Mouse (Mus musculus) left cerebral cortex, postnatal 14 days (tissue): ENCODE data around the gene Sprr1b. TPM values are rescaled to one million over a fixed set of nuclear protein-coding genes. Genes with fewer than 3 reads are reported as not detected.
A peak's percentile ranks its signal among the peaks of the same experiment; 100 is the strongest.
"Not testable (repeated sequence)": the region's sequence is repeated elsewhere in the genome, so short reads cannot be mapped to it uniquely, and the experiment has no call there.

Source experiments
- DNase-seq, 2 experiments: peaks; one replicate each; pipeline ENCODE4 v3.0.0; 2021 to 2022; ENCODE audit warnings: low spot score in 2 of 2, mixed read lengths in 1 of 2
- intact Hi-C: fragments of 180-260 bp; cut with DNase I; formaldehyde crosslinking; loops from one replicate; pipeline ENCODE4 v1.15.1; 2025
- long read RNA-seq, 2 experiments: library from polyadenylated mRNA; stranded (forward); transcript quantifications; one replicate each; pipeline ENCODE4 v2.0.0; 2021
- total RNA-seq, 2 experiments: library from RNA; stranded (reverse); gene quantifications; 2 replicates each; pipeline ENCODE4 v1.2.3; 2021

Sprr1b gene
- not detected for total RNA-seq
- long read RNA-seq, experiment 1, result 0 reads
- long read RNA-seq, experiment 2, result 0 reads

DNA sequence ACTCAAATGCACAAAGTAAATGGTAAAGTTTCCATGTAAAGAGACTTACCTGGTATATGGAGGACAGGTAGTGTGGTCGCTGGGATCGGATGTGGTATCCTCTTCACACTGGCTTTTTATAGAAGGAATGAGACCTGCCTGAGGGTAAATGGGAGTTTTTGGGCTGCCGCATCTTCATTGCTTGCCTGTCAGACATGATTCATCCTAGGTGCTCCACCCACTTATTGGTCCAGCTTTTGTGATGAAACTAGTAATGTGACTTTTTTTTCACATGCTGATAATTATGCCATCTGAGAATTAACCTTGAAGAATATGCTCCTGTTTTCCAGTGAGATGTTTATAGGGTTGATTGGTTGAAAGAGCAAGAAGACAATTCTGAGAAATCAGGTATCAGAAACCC lies at the start of gene Sprr1b:
Gene Sprr1b (minus strand): TSS at position 101 of the 400 bp plus-strand sequence.
- intact Hi-C loops, result no loop called here
- no peak for DNase-seq

DNA sequence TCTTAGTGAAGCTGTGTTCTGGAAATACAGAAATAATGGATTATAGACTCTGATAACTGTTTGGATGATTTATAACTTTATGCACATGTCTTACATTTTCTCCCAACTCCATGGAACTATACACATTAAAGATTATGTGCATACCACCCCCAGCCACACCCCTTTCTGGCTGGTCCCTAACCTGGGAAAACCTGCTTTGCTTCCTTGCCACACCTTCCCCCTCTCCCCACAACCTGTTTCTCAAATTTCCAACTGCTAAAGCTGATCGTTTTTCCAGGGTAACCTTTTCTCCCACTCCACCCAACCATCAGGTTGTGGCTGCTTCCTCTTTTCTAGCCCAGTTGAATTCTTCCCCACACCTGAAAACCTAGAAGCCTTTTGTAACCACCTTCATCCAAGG lies 47.7 kb upstream of the Sprr1b start:
- no peak for DNase-seq
- intact Hi-C loops, result no loop called here

DNA sequence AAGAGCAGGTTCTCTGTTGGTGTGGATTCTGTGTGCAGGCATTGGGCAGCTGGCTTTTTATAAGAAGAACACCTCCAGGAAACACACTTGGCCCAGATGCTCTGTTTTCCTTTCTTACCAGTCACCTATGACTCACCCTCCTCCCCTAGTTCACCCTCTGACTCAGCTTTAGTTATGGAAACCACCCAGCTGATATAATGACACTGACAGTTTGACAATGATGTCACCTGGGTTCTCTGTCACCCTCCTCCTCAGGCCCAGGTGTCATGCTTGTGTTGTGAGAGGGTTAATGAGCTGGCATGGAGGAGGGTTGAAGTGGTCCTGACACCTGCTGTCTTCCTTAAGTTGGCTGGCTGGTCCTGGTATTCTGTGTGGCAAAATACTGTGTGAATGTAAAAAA lies 47.3 kb upstream of the Sprr1b start, which contains the start of gene Sprr1a:
Gene Sprr1a (minus strand): TSS at position 33 of the 400 bp plus-strand sequence.
- intact Hi-C loops, result no loop called here
- DNase-seq, result no peak

DNA sequence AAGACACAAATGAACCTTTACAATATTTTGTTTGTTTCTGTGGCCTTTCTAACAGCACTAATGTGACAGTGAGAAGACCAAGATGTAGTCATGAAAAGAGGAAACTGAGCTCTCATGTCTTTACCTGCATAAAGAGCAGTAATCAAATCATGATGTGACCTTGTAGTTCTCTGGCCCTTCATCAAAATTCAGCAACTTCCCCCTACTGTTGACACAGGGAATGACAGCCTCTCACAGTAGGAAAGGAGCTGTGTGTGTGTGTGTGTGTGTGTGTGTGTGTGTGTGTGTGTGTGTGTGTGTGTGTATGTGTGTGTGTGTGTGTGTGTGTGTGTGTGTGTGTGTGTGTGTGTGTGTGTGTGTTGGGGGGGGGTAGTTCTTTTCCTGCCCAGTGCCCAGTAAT lies 42.7 kb upstream of the Sprr1b start:
- intact Hi-C loops, DNase-seq: not testable (repeated sequence)

DNA sequence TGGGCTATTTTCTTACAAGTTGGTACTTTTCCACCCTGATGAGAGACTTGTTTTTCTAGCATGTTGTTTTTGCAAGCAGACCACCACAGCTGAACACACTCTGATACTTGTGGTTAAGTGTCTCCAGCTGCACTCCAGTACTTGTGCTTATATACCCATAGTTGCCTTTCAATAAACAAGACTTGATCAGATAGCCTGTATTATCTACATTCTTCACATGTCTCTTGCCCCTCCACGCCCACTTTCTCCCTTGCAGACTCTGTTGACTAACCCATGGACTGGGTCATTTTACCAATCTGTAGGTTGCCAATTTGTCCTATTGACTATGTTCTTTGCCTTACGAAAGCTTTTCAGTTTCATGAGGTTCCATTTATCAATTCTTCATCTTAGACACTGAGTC lies 31.5 kb upstream of the Sprr1b start:
- intact Hi-C loops, result no loop called here
- DNase-seq, result no peak

DNA sequence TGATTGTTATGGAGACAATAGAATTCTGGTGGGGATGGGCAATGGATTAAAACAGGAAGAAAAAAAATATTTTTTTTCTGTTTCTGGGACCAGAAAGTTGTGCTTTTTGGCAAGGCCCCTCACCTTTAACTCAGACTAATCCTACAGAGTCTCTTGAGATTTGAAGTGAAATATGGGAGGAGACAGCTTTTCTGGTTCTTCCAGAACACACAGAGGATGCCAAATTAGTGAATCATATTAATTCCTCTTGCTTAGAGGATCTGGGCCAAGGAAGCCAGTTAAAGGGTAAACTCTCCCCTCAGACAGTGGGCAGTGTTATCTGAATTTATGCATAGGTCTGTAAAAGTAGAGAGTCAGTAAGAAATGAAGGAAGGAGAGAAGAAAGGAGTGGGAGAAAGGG lies 28.8 kb upstream of the Sprr1b start:
- intact Hi-C loops, result no loop called here
- no peak for DNase-seq

DNA sequence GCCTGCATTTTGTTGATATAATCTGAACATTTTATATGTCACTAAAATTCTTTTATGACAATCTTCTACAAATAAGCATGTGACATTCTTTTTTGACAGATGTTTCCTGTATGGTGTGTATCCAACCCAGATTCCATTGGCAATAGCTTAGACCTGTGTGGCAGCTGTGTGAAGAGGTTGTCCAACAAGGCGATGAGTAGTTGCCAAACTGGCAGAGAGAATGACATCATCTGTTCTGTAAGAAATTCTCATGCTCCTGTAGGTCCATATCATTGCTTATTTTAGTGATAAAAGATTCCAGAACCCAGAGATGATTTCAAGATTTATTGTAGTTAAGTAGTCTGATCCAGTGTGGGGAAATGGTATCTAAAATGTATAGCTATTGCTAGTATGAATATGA lies 28.0 kb upstream of the Sprr1b start:
- no peak for DNase-seq
- intact Hi-C loops, result no loop called here

DNA sequence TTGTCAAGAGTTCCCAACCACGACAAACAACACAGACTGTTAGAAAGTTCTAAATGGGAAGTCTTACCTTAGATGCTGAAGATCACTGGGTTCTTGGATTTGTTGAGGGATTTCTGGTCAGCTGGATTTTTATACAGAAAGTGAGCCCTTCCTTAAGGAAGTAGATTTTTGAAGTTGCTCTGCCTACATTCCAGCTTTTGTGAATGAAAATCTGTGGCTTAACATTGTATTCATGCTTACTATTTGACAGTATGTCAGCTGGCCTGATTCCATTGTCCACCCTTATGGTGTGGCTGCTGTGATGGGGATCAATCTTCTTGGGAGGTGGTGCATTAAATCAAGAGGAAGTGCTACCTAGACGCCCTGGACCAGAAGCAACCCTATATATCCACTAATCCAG lies 20.0 kb upstream of the Sprr1b start, which contains the start of gene Sprr3:
Gene Sprr3 (minus strand): TSS at position 101 of the 400 bp plus-strand sequence.
- intact Hi-C loops, result no loop called here
- DNase-seq, result no peak

DNA sequence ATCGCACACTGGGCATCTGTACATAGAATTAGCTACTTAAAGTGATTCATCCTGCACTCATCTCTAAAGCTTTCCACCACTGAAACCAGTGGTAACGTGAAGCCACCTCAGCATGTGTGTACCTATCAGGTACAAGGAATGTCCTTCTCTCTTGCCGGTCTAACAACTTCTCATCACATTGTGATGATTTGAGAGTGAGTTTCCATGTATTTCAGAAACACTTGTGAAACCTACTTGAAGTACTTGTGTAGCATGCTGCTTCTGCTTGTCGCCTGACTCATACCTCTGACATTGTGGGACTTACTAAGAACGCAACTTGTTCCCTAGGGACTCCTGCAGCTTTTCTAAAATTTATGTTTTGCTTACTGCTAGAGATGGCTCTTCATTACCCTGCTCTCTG lies 16.6 kb upstream of the Sprr1b start:
- DNase-seq, result no peak
- intact Hi-C loops, result no loop called here

DNA sequence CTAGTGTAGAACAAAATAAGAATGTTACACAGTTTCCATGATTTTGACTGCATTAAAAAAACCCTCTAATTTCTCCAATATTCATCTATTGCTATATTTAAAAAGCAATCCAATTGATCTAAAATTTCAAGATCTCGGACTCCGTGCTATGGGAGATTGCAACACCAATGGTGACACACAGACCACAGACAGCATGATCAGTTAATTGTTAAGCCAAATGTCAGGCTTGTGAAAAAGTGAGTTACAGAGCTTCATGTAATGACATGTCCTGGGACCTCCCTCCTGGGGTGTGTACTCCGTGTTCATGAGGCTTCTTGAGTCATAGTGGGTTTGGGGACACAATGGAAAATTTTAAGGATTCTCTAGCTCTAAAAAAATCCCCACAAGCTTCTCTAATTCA lies 1.6 kb upstream of the Sprr1b start:
- DNase-seq, result no peak
- intact Hi-C loops, result no loop called here

DNA sequence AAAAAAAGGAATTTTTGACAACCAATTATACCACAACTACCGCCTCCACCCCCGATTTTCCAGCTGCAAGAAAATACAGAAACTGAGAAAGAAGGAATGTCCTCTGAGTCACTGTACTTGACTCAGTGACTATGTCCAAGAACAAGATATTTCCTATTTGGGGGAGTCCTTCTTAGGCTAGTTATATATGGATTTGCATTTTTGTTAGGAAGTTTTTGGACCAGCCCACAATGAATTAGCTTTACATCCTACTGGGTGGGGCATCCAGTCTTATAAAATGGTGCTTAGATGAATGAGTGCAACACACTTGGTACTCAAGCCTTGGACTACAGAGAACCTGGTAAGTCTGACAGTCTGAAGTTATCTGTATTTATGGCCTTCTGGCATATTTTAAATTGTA lies 6.3 kb downstream of the Sprr1b start, which contains the start of gene Sprr2k:
Gene Sprr2k (plus strand): TSS at position 301 of the 400 bp plus-strand sequence.
- DNase-seq, result no peak
- intact Hi-C loops, result no loop called here

DNA sequence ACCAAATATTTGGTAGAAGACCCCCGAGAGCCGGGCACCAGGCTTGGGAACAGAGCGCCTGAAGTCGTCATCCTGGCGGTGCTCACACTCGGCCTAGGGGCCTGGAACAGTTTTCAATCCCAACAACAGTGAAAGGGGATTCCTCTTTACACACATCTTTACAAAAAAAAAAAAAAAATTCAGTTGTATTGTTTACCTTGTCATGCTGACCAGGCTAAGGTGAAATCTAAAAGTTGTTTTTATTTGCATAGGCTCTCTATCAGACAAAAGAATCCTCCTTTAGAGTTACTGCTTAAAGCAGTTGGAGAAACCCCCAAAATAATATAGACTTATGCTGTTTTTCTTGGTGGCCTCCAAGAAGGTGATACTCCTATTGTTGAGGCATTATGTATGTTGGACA lies 9.3 kb downstream of the Sprr1b start, which contains the start of gene Gm9774:
Gene Gm9774 (minus strand): TSS at position 101 of the 400 bp plus-strand sequence.
- DNase-seq, result no peak
- intact Hi-C loops, result no loop called here

DNA sequence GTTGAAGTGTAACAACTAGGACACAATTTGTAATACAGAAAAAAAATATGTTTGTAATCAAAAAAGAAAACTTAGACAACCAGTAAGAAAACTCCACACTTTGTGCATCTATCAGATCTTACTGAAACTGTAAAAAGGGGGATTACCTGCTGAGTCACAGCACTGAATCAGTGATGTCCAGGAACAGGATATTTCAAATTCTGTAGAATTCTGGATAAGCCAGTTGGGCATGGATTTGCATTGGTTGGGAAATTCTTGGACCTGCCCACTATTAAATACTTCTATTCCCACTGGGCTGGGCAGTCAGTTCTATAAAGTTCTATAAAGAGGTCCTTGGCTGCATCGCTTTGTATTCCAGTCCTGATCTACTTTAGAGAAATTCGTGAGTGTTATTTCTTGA lies 20.8 kb downstream of the Sprr1b start, which contains the start of gene Sprr2j-ps:
Gene Sprr2j-ps (plus strand): TSS at position 301 of the 400 bp plus-strand sequence.
- intact Hi-C loops, result no loop called here
- DNase-seq, result no peak

DNA sequence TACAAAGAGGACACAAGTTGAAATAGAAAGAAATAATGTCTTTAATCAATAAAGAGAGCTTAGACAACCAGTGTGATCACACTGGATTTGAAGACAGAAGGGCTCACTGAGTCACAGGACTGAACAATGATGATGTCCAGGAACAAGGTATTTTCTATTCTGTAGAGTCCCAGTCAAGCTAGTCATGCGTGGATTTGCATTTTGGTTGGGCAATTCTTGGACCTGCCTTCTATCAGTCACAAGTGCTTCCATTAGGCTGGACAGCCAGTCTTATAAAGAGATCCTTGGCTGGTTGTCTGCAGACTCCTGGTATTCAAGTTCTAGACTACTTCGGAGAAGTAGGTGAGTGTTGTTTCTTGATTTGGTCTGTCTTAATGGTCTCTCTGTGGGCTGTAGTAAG lies 30.9 kb downstream of the Sprr1b start, which contains the start of gene Sprr2i:
Gene Sprr2i (plus strand): TSS at position 301 of the 400 bp plus-strand sequence.
- DNase-seq, result no peak
- intact Hi-C loops, result no loop called here

DNA sequence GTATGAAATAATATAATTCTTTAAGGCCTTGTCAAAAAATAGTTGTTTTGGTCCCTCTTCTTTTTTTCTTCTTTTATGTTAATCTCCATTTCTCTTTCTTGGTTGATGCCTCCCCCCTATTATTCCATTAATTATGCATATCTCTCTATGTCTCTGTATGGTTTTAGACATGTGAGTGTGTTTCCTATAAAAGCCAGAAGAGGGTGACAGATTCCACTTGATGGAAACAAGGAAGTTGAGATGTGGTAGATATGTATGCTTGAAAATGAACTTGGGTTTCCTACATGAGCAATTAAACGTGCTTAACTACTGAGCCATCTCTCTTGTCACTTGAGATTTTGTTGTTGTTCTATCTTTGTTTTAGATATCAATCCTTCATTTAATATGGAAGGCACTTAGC lies 44.3 kb downstream of the Sprr1b start:
- DNase-seq, result peak; percentile 8 to 15
- intact Hi-C loops, result loop anchor here (5.0 to 10.0 kb wide), 3 partner anchors 118 to 242 kb away; partner anchors contain the start of gene 2210017I01Rik

Other genes with a start within 250 kb of the Sprr1b start
- not detected for gene Sprr2a1, start 223.0 kb downstream of the Sprr1b start, total RNA-seq
- not detected for gene Sprr2a2, start 222.9 kb downstream of the Sprr1b start, total RNA-seq
- gene Sprr2a3, start 153.4 kb downstream of the Sprr1b start, total RNA-seq, result not detected
- not detected for gene Sprr2b, start 122.2 kb downstream of the Sprr1b start, total RNA-seq
- not detected for gene Sprr2d, start 99.6 kb downstream of the Sprr1b start, total RNA-seq
- gene Sprr2e, start 86.6 kb downstream of the Sprr1b start, total RNA-seq, result not detected
- gene Sprr2f, start 73.6 kb downstream of the Sprr1b start, total RNA-seq, result not detected
- gene Sprr2h, start 53.1 kb downstream of the Sprr1b start, total RNA-seq, result not detected
- gene Sprr2i, start 30.8 kb downstream of the Sprr1b start, total RNA-seq, result not detected
- gene Sprr2j-ps, start 20.7 kb downstream of the Sprr1b start, total RNA-seq, result not detected
- gene Gm9774, start 9.4 kb downstream of the Sprr1b start, total RNA-seq, result 1 to 10 TPM; 1.4 to 3.5 TPM
- gene Sprr2k, start 6.2 kb downstream of the Sprr1b start, total RNA-seq, result not detected
- gene Sprr3, start 19.9 kb upstream of the Sprr1b start, total RNA-seq, result not detected
- not detected for gene Sprr1a, start 47.1 kb upstream of the Sprr1b start, total RNA-seq
- not detected for gene Sprr4, start 61.7 kb upstream of the Sprr1b start, total RNA-seq
- not detected for gene 2310046K23Rik, start 95.7 kb upstream of the Sprr1b start, total RNA-seq
- gene Ivl, start 134.9 kb upstream of the Sprr1b start, total RNA-seq, result not detected
- gene Smcp, start 150.2 kb upstream of the Sprr1b start, total RNA-seq, result not detected
- gene 2210017I01Rik, start 168.7 kb upstream of the Sprr1b start, total RNA-seq, result not detected
- not detected for gene Lce6a, start 182.9 kb upstream of the Sprr1b start, total RNA-seq
- not detected for gene Lce1a1, start 209.5 kb upstream of the Sprr1b start, total RNA-seq
- not detected for gene Lce1b, start 218.1 kb upstream of the Sprr1b start, total RNA-seq
- not detected for gene Lce1a2, start 231.5 kb upstream of the Sprr1b start, total RNA-seq
- not detected for gene Lce1c, start 240.5 kb upstream of the Sprr1b start, total RNA-seq
- gene Lce1d, start 248.4 kb upstream of the Sprr1b start, total RNA-seq, result not detected